Mouse (Mus musculus): Measurements from ENCODE around the gene Cebpa. TPM values are rescaled to one million over a fixed set of nuclear protein-coding genes. Genes with fewer than 3 reads are reported as not detected.

Gene Cebpa
- polyA plus RNA-seq, 1 experiment from 2014 or later, result 2.3 TPM

- Histone ChIP-seq H3K9ac (ENCODE audit: low read depth, low read length) (no peak overlapping the region), H3K4me3 (replicated peaks; ENCODE audit: low read depth, low read length) (no peak overlapping the region), H3K27ac (no peak overlapping the region), H3K4me2 (ENCODE audit: low read length) (no peak overlapping the region), H3K27me3 (ENCODE audit: insufficient read depth, low read length) (no peaks in the 10 kb centered on the region), H3K4me1 (replicated peaks; ENCODE audit: insufficient read depth, low read length) (no peaks in the 10 kb centered on the region), H3K36me3 (ENCODE audit: insufficient read depth, low read length) (no peaks in the 10 kb centered on the region), H3K9me3 (replicated peaks; ENCODE audit: low read length) (no peaks in the 10 kb centered on the region)
- no peak for ATAC-seq (replicated peaks; ENCODE audit: low FRiP score, low read depth)
- DNase-seq (ENCODE audit: low spot score), result no peak
- TF ChIP-seq CTCF (IDR thresholded peaks at IDR 0.05; ENCODE audit: low read depth), result no peak
- WGBS, result 28% methylated on average over 3 of the region's 3 CpGs
Observed at GRCm38 (mm10) chr7:35107630-35108029, 11.5 kb upstream of the Cebpa start.

DNA sequence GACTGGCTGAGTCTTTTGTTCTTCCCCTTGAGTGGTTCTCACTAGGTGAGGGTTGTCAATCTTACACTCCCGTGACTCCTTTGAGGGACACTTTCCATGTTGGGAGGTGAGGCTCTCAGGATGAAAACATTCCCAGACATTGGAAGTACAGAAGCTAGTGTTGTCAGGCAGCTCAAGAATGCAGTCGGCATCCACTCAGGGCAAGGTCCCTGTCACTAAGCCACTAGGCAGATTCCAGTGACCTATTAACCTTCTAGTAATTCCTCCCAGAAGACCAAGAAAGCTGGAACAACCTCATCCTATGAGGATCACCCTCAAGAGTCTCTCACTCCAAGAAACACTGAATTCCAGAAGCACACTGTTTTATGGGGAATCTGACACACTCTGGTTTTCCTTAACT, 11.0 kb upstream of the Cebpa start:
- no peak for ATAC-seq (replicated peaks; ENCODE audit: low FRiP score, low read depth)

DNA sequence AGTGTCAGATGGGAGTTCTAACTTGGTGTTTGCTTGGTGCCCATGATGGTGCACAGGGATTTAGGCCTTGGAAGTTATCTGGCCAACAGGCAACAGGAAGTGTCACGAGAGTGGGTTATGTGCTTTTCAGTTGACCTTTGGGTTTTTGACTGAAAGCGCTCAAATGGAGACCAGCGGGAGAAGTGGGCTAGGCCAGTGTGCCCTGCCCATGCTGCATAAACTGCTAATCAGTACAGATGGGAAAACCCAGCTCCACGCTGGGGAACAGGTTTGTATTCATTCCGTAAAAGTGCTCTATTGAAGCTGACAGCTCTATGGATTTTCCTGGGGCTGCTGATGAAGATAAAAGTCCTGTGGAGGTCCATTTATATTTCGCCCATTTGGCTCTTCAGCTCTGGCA, 10.4 kb upstream of the Cebpa start:
- no peak for ATAC-seq (replicated peaks; ENCODE audit: low FRiP score, low read depth)
- WGBS, result 71% methylated on average over 6 of the region's 6 CpGs
- H3K27ac ChIP-seq, result no peak overlapping the region
- H3K9me3 ChIP-seq (replicated peaks; ENCODE audit: low read length), result no peaks in the 10 kb centered on the region
- H3K4me3 ChIP-seq (replicated peaks; ENCODE audit: low read depth, low read length), result no peak overlapping the region
- H3K4me2 ChIP-seq (ENCODE audit: low read length), result no peak overlapping the region
- H3K27me3 ChIP-seq (ENCODE audit: insufficient read depth, low read length), result no peaks in the 10 kb centered on the region
- no peaks in the 10 kb centered on the region for H3K4me1 ChIP-seq (replicated peaks; ENCODE audit: insufficient read depth, low read length)
- DNase-seq (ENCODE audit: low spot score), result no peak
- TF ChIP-seq CTCF (IDR thresholded peaks at IDR 0.05; ENCODE audit: low read depth), result no peak
- H3K9ac ChIP-seq (ENCODE audit: low read depth, low read length), result no peak overlapping the region
- H3K36me3 ChIP-seq (ENCODE audit: insufficient read depth, low read length), result no peaks in the 10 kb centered on the region

More for the DNA sequence above, 11.0 kb upstream of the Cebpa start:
- H3K27me3 ChIP-seq (ENCODE audit: insufficient read depth, low read length), result no peaks in the 10 kb centered on the region
- TF ChIP-seq CTCF (IDR thresholded peaks at IDR 0.05; ENCODE audit: low read depth), result no peak
- no peaks in the 10 kb centered on the region for H3K9me3 ChIP-seq (replicated peaks; ENCODE audit: low read length)
- DNase-seq (ENCODE audit: low spot score), result no peak
- no peak overlapping the region for H3K9ac ChIP-seq (ENCODE audit: low read depth, low read length)
- H3K27ac ChIP-seq, result no peak overlapping the region
- no peaks in the 10 kb centered on the region for H3K36me3 ChIP-seq (ENCODE audit: insufficient read depth, low read length)
- no peak overlapping the region for H3K4me3 ChIP-seq (replicated peaks; ENCODE audit: low read depth, low read length)
- H3K4me2 ChIP-seq (ENCODE audit: low read length), result no peak overlapping the region
- H3K4me1 ChIP-seq (replicated peaks; ENCODE audit: insufficient read depth, low read length), result no peaks in the 10 kb centered on the region
- 46% methylated on average over 2 of the region's 2 CpGs for WGBS

DNA sequence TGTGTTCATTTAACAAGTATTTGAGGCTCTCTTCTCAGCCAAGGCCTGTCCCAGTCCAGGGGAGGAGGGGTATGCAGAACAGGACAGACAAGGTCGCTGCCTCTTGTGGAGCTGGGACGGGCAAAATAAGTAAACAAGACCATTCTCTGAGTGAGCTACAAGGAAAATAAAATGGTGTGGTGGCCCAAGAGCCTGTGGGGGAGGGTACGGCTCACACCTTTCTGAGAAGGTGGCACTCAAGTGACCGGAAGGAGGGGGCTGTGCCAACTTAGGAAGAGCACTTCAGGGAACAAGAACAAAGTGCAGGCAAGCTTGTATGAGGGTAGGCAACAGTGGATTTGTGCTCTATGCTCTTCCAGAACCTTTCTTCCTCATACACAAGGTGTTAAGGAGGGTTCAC, 6.0 kb upstream of the Cebpa start:
- no peak for TF ChIP-seq CTCF (IDR thresholded peaks at IDR 0.05; ENCODE audit: low read depth)
- H3K36me3 ChIP-seq (ENCODE audit: insufficient read depth, low read length), result no peaks in the 10 kb centered on the region
- WGBS, result 45% methylated on average over 4 of the region's 4 CpGs

DNA sequence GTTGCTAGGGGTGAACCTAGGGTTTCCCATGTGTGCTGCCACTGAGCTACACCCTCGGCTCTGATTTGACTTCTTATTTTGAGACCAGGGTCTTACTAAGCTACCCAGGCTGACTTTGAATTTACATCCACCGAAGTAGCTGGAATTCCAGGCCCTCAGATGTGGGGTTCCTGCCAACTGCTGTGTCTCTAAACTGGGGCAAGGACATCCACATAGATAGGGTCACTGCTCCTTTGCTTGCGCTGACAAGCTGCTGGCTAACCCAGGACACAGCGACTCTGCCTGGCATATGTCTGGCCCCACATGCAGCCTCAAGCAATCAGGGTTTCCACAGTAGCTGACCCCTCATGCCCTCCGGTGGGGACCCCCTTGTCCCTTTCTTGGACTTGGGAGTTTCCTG, 5.4 kb upstream of the Cebpa start:
- H3K4me3 ChIP-seq (replicated peaks; ENCODE audit: low read depth, low read length), result no peak overlapping the region
- no peak for ATAC-seq (replicated peaks; ENCODE audit: low FRiP score, low read depth)

More for the DNA sequence above, 6.0 kb upstream of the Cebpa start:
- Histone ChIP-seq H3K4me1 (replicated peaks; ENCODE audit: insufficient read depth, low read length) (peaks cover 3% of the 10 kb centered on the region; the same call in 1 of the 2 replicates), H3K27ac (no peak overlapping the region), H3K9me3 (replicated peaks; ENCODE audit: low read length) (no peaks in the 10 kb centered on the region), H3K4me3 (replicated peaks; ENCODE audit: low read depth, low read length) (no peak overlapping the region), H3K27me3 (ENCODE audit: insufficient read depth, low read length) (peaks cover 5% of the 10 kb centered on the region; the same call in 1 of the 2 replicates), H3K4me2 (ENCODE audit: low read length) (no peak overlapping the region), H3K9ac (ENCODE audit: low read depth, low read length) (no peak overlapping the region)
- ATAC-seq (replicated peaks; ENCODE audit: low FRiP score, low read depth), result no peak
- no peak for DNase-seq (ENCODE audit: low spot score)

GRCm38 (mm10) chr7:35116524-35116923, 2.6 kb upstream of the Cebpa start:
- Histone ChIP-seq H3K36me3 (ENCODE audit: insufficient read depth, low read length) (no peaks in the 10 kb centered on the region), H3K27ac (no peak overlapping the region), H3K9me3 (replicated peaks; ENCODE audit: low read length) (no peaks in the 10 kb centered on the region), H3K4me1 (replicated peaks; ENCODE audit: insufficient read depth, low read length) (peaks cover 9% of the 10 kb centered on the region; the same call in 1 of the 2 replicates), H3K9ac (ENCODE audit: low read depth, low read length) (no peak overlapping the region), H3K27me3 (ENCODE audit: insufficient read depth, low read length) (peaks cover 5% of the 10 kb centered on the region; the same call in 1 of the 2 replicates), H3K4me3 (replicated peaks; ENCODE audit: low read depth, low read length) (no peak overlapping the region), H3K4me2 (ENCODE audit: low read length) (no peak overlapping the region)
- no peak for DNase-seq (ENCODE audit: low spot score)
- 60% methylated on average over 3 of the region's 3 CpGs for WGBS
- TF ChIP-seq CTCF (IDR thresholded peaks at IDR 0.05; ENCODE audit: low read depth), result no peak
- ATAC-seq (replicated peaks; ENCODE audit: low FRiP score, low read depth), result no peak

More for the DNA sequence above, 5.4 kb upstream of the Cebpa start:
- 75% methylated on average over 5 of the region's 5 CpGs for whole genome bisulfite sequencing
- Histone ChIP-seq H3K4me1 (replicated peaks; ENCODE audit: insufficient read depth, low read length) (peaks cover 5% of the 10 kb centered on the region; the same call in 1 of the 2 replicates), H3K4me2 (ENCODE audit: low read length) (no peak overlapping the region), H3K9ac (ENCODE audit: low read depth, low read length) (no peak overlapping the region), H3K9me3 (replicated peaks; ENCODE audit: low read length) (no peaks in the 10 kb centered on the region), H3K36me3 (ENCODE audit: insufficient read depth, low read length) (no peaks in the 10 kb centered on the region), H3K27ac (no peak overlapping the region), H3K27me3 (ENCODE audit: insufficient read depth, low read length) (peaks cover 5% of the 10 kb centered on the region; the same call in 1 of the 2 replicates)
- no peak for DNase-seq (ENCODE audit: low spot score)
- TF ChIP-seq CTCF (IDR thresholded peaks at IDR 0.05; ENCODE audit: low read depth), result no peak

DNA sequence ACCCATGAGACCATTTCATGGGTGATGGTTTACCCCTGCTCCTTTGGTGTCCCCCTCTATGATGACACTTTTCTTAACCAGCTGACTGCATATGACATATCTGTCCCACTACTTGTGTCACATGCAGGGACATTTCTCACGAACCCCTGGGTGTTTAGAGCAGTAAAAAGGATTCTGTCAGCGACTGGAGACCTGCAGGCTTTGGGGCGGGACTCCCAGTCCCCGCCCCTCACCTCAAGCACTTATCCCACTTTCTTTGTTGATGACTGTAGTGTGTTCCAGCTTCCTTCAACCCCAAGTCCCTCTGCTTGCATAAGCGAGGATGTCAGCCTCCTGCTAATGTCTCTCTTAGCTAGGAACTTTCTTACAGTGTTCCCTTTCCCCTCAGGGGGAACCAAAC, 2.0 kb upstream of the Cebpa start:
- H3K4me2 ChIP-seq (ENCODE audit: low read length), result no peak overlapping the region
- 56% methylated on average over 5 of the region's 5 CpGs for WGBS
- H3K27me3 ChIP-seq (ENCODE audit: insufficient read depth, low read length), result peaks cover 5% of the 10 kb centered on the region; the same call in 1 of the 2 replicates
- ATAC-seq (replicated peaks; ENCODE audit: low FRiP score, low read depth) (no peak), DNase-seq (ENCODE audit: low spot score) (no peak)
- no peaks in the 10 kb centered on the region for H3K36me3 ChIP-seq (ENCODE audit: insufficient read depth, low read length)
- H3K4me1 ChIP-seq (replicated peaks; ENCODE audit: insufficient read depth, low read length), result peaks cover 9% of the 10 kb centered on the region; the same call in 1 of the 2 replicates
- no peak overlapping the region for H3K27ac ChIP-seq
- H3K9ac ChIP-seq (ENCODE audit: low read depth, low read length), result no peak overlapping the region
- TF ChIP-seq CTCF (IDR thresholded peaks at IDR 0.05; ENCODE audit: low read depth), result no peak
- H3K4me3 ChIP-seq (replicated peaks; ENCODE audit: low read depth, low read length), result no peak overlapping the region
- no peaks in the 10 kb centered on the region for H3K9me3 ChIP-seq (replicated peaks; ENCODE audit: low read length)
